Mouse (Mus musculus) embryonic facial prominence, embryonic 15.5 days (tissue): ENCODE results near the gene Slc18b1. TPM values are rescaled to one million over a fixed set of nuclear protein-coding genes. Genes with fewer than 3 reads are reported as not detected.
"Not testable (repeated sequence)": the region's sequence is repeated elsewhere in the genome, so short reads cannot be mapped to it uniquely, and the experiment has no call there.

Experiments
- ATAC-seq: fragments of 200-750 bp; cut with Nextera tagmentation; 2 replicates; pipeline ENCODE4 v1.8.0; 2017; ENCODE audit warnings: low read depth, moderate TSS enrichment; ENCODE audit not compliant: insufficient number of reproducible peaks, low FRiP score, low TSS enrichment
- H3K27ac ChIP-seq: fragments of 300-500 bp; sonication (generic); replicated peaks from 2 replicates; pipeline ENCODE4 v1.5.1; 2015; ENCODE audit warnings: mild to moderate bottlenecking, inconsistent platforms
- H3K27me3 ChIP-seq: fragments of 300-500 bp; sonication (generic); 2 replicates; pipeline ENCODE4 v1.6.1; 2015; ENCODE audit warnings: inconsistent platforms
- H3K36me3 ChIP-seq: fragments of 300-500 bp; sonication (generic); 2 replicates; pipeline ENCODE4 v1.6.1; 2015; ENCODE audit warnings: mild to moderate bottlenecking, inconsistent platforms
- H3K4me1 ChIP-seq: fragments of 300-500 bp; sonication (generic); 2 replicates; pipeline ENCODE4 v1.6.1; 2015; ENCODE audit warnings: inconsistent platforms
- H3K4me2 ChIP-seq: fragments of 300-500 bp; sonication (generic); replicated peaks from 2 replicates; pipeline ENCODE4 v1.6.1; 2015; ENCODE audit warnings: mild to moderate bottlenecking, inconsistent platforms
- H3K4me3 ChIP-seq: fragments of 300-500 bp; sonication (generic); replicated peaks from 2 replicates; pipeline ENCODE4 v1.5.1; 2015; ENCODE audit warnings: mild to moderate bottlenecking, inconsistent platforms
- H3K9ac ChIP-seq: fragments of 300-500 bp; sonication (generic); 2 replicates; pipeline ENCODE4 v1.6.1; 2015; ENCODE audit warnings: inconsistent platforms
- H3K9me3 ChIP-seq: fragments of 300-500 bp; sonication (generic); replicated peaks from 2 replicates; pipeline ENCODE4 v1.6.1; 2016; ENCODE audit warnings: inconsistent platforms
- whole genome bisulfite sequencing: fragments of 180-500 bp; shearing (Covaris S2); methylation state at CpG from one replicate; pipeline ENCODE4 v1.1.7; 2015; 5-methylcytosine and 5-hydroxymethylcytosine counted together
- polyA plus RNA-seq: library from polyadenylated mRNA; unstranded; fragments of >200 nt; fragmentation: Nextera tagmentation; extraction: Ambion mirVana; gene quantifications from 2 replicates; pipeline ENCODE4 v1.2.1, GENCODE M21; 2015

The Slc18b1 gene
- polyA plus RNA-seq, 1 experiment from 2014 or later: 26.8 TPM

- no peak for ATAC-seq
- 1% methylated on average over 4 of the region's 4 CpGs for WGBS
Observed at GRCm38 (mm10) chr10:23786040-23786439, 10.7 kb upstream of the Slc18b1 start.

DNA sequence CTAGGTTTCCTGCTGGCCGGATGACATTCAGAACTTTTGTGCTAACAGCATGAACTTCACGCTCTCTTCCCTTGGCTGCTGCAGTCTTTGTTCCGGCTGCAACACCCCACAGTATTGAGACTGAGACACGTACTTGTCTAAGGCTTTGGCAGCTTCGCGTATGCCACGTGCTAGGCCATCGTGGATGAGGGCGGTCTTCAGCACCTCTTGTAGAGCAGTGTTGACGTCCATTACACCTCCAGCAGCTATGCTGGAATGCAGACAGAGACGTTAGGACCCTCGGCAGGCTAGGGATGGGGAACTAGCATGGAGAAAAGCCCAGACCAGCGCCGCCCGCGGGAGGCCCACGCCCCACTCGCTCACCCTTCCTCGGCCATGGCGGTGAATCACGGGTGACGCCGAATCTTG, 10.2 kb upstream of the Slc18b1 start:
- ATAC-seq: peak; percentile 21; the same call in 1 of the 2 replicates
- Histone ChIP-seq H3K36me3 (peaks cover 31% of the 10 kb centered on the region), H3K27ac (peak overlapping the region; percentile 75), H3K9ac (peak overlapping the region; percentile 98), H3K4me3 (peak overlapping the region; percentile 89), H3K4me1 (peaks cover 29% of the 10 kb centered on the region), H3K4me2 (peak overlapping the region; percentile 74)
- not testable (repeated sequence) for H3K9me3 ChIP-seq, H3K27me3 ChIP-seq
- WGBS: 1% methylated on average over 23 of the region's 23 CpGs

More at GRCm38 (mm10) chr10:23786040-23786439, 10.7 kb upstream of the Slc18b1 start:
- peak overlapping the region; percentile 75; the same call in 1 of the 2 replicates for H3K27ac ChIP-seq
- H3K4me2 ChIP-seq: peak overlapping the region; percentile 74
- H3K9ac ChIP-seq: peak overlapping the region; percentile 98
- peaks cover 31% of the 10 kb centered on the region for H3K36me3 ChIP-seq
- no peaks in the 10 kb centered on the region for H3K9me3 ChIP-seq
- H3K4me3 ChIP-seq: peak overlapping the region; percentile 89
- peaks cover 29% of the 10 kb centered on the region for H3K4me1 ChIP-seq
- no peaks in the 10 kb centered on the region for H3K27me3 ChIP-seq

DNA sequence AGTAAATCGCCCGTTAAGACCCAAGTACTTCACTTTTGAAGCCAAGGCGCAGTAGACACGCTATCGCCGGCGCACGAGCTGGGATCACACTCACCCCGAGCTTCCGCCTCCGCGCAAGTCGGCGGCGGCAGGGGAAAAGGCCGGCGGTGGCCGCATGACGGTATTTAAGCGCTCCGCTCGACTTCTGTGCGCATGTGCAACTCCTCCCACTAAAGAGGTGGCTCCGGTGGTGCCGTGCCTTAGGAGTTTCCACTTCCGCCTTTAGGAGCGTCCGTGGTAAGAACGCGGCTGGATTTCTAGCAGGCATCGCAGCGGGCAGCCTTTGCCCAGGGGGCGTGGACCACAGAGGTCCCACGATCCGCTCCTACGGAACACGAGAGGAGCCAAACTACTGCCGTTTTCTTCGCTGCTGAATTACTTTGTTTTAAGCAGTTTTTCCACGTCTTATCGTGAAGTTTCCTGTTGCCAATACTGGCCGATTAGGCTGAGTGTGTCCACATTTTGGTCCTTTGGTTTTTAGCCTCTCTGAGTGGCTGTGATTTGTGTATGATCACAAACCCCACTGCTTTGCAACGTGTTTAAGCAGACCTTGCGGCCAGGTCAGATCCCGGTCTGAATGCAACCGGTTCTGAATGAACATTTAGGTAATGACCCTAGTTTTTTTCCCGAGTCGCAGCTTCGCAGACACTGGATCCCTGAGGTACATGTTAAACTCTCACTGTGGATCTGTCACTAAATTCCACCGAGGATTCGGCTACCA, 9.5 kb upstream of the Slc18b1 start, which contains the start of gene Rps12:
TSS of gene Rps12 (minus strand) at position 214 of the 760 bp plus-strand sequence.
- H3K4me1 ChIP-seq: peaks cover 29% of the 10 kb centered on the region
- no peaks in the 10 kb centered on the region for H3K9me3 ChIP-seq
- WGBS: 0% methylated on average over 51 of the region's 51 CpGs
- peak within 1 kb of the TSS; percentile 98 for H3K9ac ChIP-seq
- peak within 1 kb of the TSS; percentile 89 for H3K4me3 ChIP-seq
- H3K27me3 ChIP-seq: no peaks in the 10 kb centered on the region
- H3K27ac ChIP-seq: peak within 1 kb of the TSS; percentile 93
- H3K36me3 ChIP-seq: peaks cover 31% of the 10 kb centered on the region
- ATAC-seq: peak; percentile 98
- H3K4me2 ChIP-seq: peak within 1 kb of the TSS; percentile 74

- 7% methylated on average over 8 of the region's 8 CpGs for WGBS
- peak overlapping the region; percentile 89 for H3K4me3 ChIP-seq
- H3K4me2 ChIP-seq: peak overlapping the region; percentile 59
- H3K36me3 ChIP-seq: peaks cover 27% of the 10 kb centered on the region
- ATAC-seq: no peak
- no peaks in the 10 kb centered on the region for H3K27me3 ChIP-seq
- no peaks in the 10 kb centered on the region for H3K9me3 ChIP-seq
- peak overlapping the region; percentile 93 for H3K27ac ChIP-seq
- peaks cover 29% of the 10 kb centered on the region for H3K4me1 ChIP-seq
- peak overlapping the region; percentile 56 for H3K9ac ChIP-seq
Observed at GRCm38 (mm10) chr10:23788056-23788600, 8.7 kb upstream of the Slc18b1 start.

DNA sequence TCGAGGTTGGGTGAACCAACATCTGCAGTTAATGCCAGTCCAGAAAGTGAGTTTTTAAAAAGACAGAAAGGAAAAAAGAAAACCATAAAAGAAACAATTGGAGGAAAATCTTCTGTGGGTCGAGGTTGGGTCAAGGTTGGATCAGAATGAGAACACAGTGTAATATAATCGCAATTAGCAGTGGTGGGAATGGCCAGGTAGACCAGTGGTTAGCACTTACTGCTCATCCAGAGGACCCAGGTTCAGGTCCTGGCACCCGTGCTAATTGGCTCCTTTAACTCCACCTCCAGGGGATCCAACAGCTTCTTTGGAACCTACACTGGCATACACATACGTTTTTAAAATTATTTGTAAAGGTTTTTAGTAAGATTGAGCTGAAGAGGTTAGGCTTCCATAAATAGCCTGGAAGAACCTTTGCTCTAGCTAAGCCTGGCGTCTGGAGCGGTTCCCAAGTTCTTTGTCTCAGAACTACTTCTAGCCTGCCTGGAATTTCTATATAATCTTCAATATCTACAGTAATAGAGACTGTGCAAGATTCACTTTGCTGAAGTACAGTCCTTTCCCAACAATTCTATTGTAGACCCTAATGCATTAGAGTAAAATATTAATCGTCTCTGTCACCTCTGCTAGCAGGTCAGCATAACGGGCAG, 790 bp upstream of the Slc18b1 start:
- WGBS: 59% methylated on average over 9 of the region's 9 CpGs
- Histone ChIP-seq H3K36me3 (0 out of 2 replicates have a peak, but pooled peaks cover 2% of the 10 kb centered on the region), H3K9ac (no peak overlapping the region), H3K9me3 (no peaks in the 10 kb centered on the region), H3K27ac (no peak overlapping the region), H3K4me3 (peak overlapping the region; percentile 71), H3K4me2 (peak overlapping the region; percentile 65), H3K27me3 (no peaks in the 10 kb centered on the region), H3K4me1 (peaks cover 12% of the 10 kb centered on the region; the same call in 1 of the 2 replicates)
- no peak for ATAC-seq

DNA sequence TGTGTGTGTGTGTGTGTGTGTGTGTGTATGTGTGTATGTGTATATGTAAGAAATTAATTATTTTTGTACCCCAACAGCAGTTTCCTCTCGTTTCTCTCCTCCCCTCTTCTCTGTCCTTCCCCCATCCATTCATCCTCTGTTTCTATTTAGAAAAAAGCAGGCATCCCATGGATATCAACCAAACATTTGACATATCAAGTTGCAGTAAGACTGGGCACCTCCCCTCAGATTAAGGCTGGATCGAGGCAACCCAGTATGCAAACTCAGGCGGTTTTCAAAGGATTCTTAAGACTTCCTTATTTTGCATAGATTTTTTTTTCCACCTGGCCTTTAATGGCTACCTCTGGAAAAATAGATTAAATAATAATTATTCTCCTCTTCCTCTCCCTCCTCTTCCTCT, 820 bp downstream of the Slc18b1 start:
- Histone ChIP-seq H3K27ac (0 out of 2 replicates have a peak overlapping the region, but pooled peaks have one; percentile 79), H3K4me3 (peak overlapping the region; percentile 71), H3K4me2 (peak overlapping the region; percentile 65), H3K9me3 (no peaks in the 10 kb centered on the region), H3K27me3 (no peaks in the 10 kb centered on the region), H3K36me3 (peaks cover 17% of the 10 kb centered on the region), H3K9ac (0 out of 2 replicates have a peak overlapping the region, but pooled peaks have one; percentile 74), H3K4me1 (peaks cover 12% of the 10 kb centered on the region; the same call in 1 of the 2 replicates)
- ATAC-seq: no peak
- 11% methylated on average over 3 of the region's 3 CpGs for WGBS

- WGBS: 48% methylated on average over 1 of the region's 1 CpGs
- H3K4me1 ChIP-seq: peaks cover 12% of the 10 kb centered on the region; the same call in 1 of the 2 replicates
- H3K9me3 ChIP-seq: no peaks in the 10 kb centered on the region
- ATAC-seq: no peak
- peak overlapping the region; percentile 65 for H3K4me2 ChIP-seq
- no peak overlapping the region for H3K9ac ChIP-seq
- H3K36me3 ChIP-seq: peaks cover 17% of the 10 kb centered on the region
- H3K27me3 ChIP-seq: no peaks in the 10 kb centered on the region
- H3K4me3 ChIP-seq: peak overlapping the region; percentile 15
- peak overlapping the region; percentile 69 for H3K27ac ChIP-seq
Observed at GRCm38 (mm10) chr10:23798142-23798541, 1.4 kb downstream of the Slc18b1 start.

GRCm38 (mm10) chr10:23799933-23800332, 3.1 kb downstream of the Slc18b1 start:
- no peak overlapping the region for H3K4me3 ChIP-seq
- H3K9me3 ChIP-seq: no peaks in the 10 kb centered on the region
- H3K27me3 ChIP-seq: no peaks in the 10 kb centered on the region
- H3K9ac ChIP-seq: no peak overlapping the region
- no peak for ATAC-seq
- WGBS: 38% methylated on average over 3 of the region's 3 CpGs
- no peak overlapping the region for H3K27ac ChIP-seq
- H3K4me2 ChIP-seq: no peak overlapping the region
- H3K36me3 ChIP-seq: peaks cover 18% of the 10 kb centered on the region
- H3K4me1 ChIP-seq: peaks cover 12% of the 10 kb centered on the region; the same call in 1 of the 2 replicates

- Histone ChIP-seq H3K27me3 (no peaks in the 10 kb centered on the region), H3K9ac (no peak overlapping the region), H3K27ac (no peak overlapping the region), H3K36me3 (peaks cover 31% of the 10 kb centered on the region), H3K4me1 (peaks cover 7% of the 10 kb centered on the region; the same call in 1 of the 2 replicates), H3K9me3 (no peaks in the 10 kb centered on the region), H3K4me2 (no peak overlapping the region), H3K4me3 (no peak overlapping the region)
- 44% methylated on average over 3 of the region's 3 CpGs for WGBS
- ATAC-seq: no peak
Observed at GRCm38 (mm10) chr10:23802911-23803310, 6.1 kb downstream of the Slc18b1 start.

- Histone ChIP-seq H3K36me3 (peaks cover 36% of the 10 kb centered on the region), H3K27ac (no peak overlapping the region), H3K27me3 (no peaks in the 10 kb centered on the region), H3K9ac (no peak overlapping the region), H3K4me3 (no peak overlapping the region), H3K4me1 (no peaks in the 10 kb centered on the region), H3K4me2 (no peak overlapping the region), H3K9me3 (no peaks in the 10 kb centered on the region)
- 70% methylated on average over 3 of the region's 3 CpGs for WGBS
- no peak for ATAC-seq
Observed at GRCm38 (mm10) chr10:23804665-23805064, 7.9 kb downstream of the Slc18b1 start.

DNA sequence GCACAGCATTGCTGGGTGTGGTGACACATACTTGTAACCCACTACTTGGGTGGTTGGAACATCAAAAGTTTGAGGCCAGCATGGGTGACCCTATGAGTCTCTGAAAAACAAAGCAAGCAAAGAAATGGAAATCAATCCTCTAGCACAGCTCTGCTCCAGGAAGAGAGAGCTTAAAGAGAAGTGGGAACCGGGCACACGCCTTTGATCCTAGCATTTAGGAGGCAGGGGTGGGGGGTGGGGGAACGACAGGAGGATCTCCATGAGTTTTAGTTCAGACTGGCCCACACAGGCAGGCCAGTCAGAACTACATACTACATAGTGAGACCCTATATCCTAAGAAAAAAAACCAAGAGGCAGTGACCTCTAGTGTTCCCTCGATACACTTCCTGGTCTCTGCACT, 9.4 kb downstream of the Slc18b1 start:
- no peak overlapping the region for H3K4me3 ChIP-seq
- H3K9ac ChIP-seq: no peak overlapping the region
- H3K4me1 ChIP-seq: no peaks in the 10 kb centered on the region
- peaks cover 33% of the 10 kb centered on the region for H3K36me3 ChIP-seq
- H3K4me2 ChIP-seq: no peak overlapping the region
- H3K27me3 ChIP-seq: no peaks in the 10 kb centered on the region
- 40% methylated on average over 4 of the region's 4 CpGs for WGBS
- ATAC-seq: no peak
- no peaks in the 10 kb centered on the region for H3K9me3 ChIP-seq
- no peak overlapping the region for H3K27ac ChIP-seq
